Mouse (Mus musculus) limb, embryonic 10.5 days (tissue): Measurements from ENCODE around the gene Grb10. TPM values are rescaled to one million over a fixed set of nuclear protein-coding genes. Genes with fewer than 3 reads are reported as not detected.

Source experiments
- DNase-seq: peaks from one replicate; pipeline ENCODE4 v3.0.0-alpha.2; 2017; ENCODE audit warnings: low spot score
- H3K27ac ChIP-seq: fragments of 300-500 bp; sonication (generic); 2 replicates; pipeline ENCODE4 v1.5.1; 2016; ENCODE audit warnings: mild to moderate bottlenecking
- H3K27me3 ChIP-seq: fragments of 300-500 bp; sonication (generic); 2 replicates; pipeline ENCODE4 v1.6.1; 2016; ENCODE audit warnings: low read depth, mild to moderate bottlenecking; ENCODE audit not compliant: poor library complexity, severe bottlenecking
- H3K36me3 ChIP-seq: fragments of 300-500 bp; sonication (generic); 2 replicates; pipeline ENCODE4 v1.6.1; 2016; ENCODE audit warnings: mild to moderate bottlenecking, moderate library complexity
- H3K4me1 ChIP-seq: fragments of 300-500 bp; sonication (generic); 2 replicates; pipeline ENCODE4 v1.6.1; 2016
- H3K4me3 ChIP-seq: fragments of 300-500 bp; sonication (generic); 2 replicates; pipeline ENCODE4 v1.5.1; 2016; ENCODE audit warnings: mild to moderate bottlenecking, moderate library complexity
- H3K9me3 ChIP-seq: fragments of 300-500 bp; sonication (generic); replicated peaks from 2 replicates; pipeline ENCODE4 v1.6.1; 2016; ENCODE audit warnings: mild to moderate bottlenecking
- WGBS: fragments of 180-500 bp; shearing (Covaris S2); methylation state at CpG from one replicate; pipeline ENCODE4 v1.1.7; 2016; 5-methylcytosine and 5-hydroxymethylcytosine counted together
- polyA plus RNA-seq: library from polyadenylated mRNA; unstranded; fragments of >200 nt; fragmentation: Nextera tagmentation; extraction: Ambion mirVana; gene quantifications from 2 replicates; pipeline ENCODE4 v1.2.1, GENCODE M21; 2016

The Grb10 gene
- polyA plus RNA-seq, 1 experiment from 2014 or later: 593 TPM

- WGBS: 70% methylated on average over 6 of the region's 6 CpGs
- Histone ChIP-seq H3K4me3 (no peak overlapping the region), H3K4me1 (0 out of 2 replicates have a peak, but pooled peaks cover 6% of the 10 kb centered on the region), H3K27ac (0 out of 2 replicates have a peak overlapping the region, but pooled peaks have one; percentile 97), H3K27me3 (peaks cover 89% of the 10 kb centered on the region), H3K9me3 (no peaks in the 10 kb centered on the region), H3K36me3 (peaks cover 11% of the 10 kb centered on the region)
- no peak for DNase-seq
Measured at GRCm38 (mm10) chr11:12039748-12040147, 1.3 kb upstream of the Grb10 start.

- H3K4me3 ChIP-seq: peak overlapping the region; percentile 70; the same call in 1 of the 2 replicates
- H3K36me3 ChIP-seq: peaks cover 11% of the 10 kb centered on the region
- H3K9me3 ChIP-seq: no peaks in the 10 kb centered on the region
- peak; percentile 62 for DNase-seq
- H3K27ac ChIP-seq: peak overlapping the region; percentile 97
- H3K4me1 ChIP-seq: 0 out of 2 replicates have a peak, but pooled peaks cover 6% of the 10 kb centered on the region
- 25% methylated on average over 3 of the region's 3 CpGs for WGBS
- H3K27me3 ChIP-seq: peaks cover 95% of the 10 kb centered on the region
Measured at GRCm38 (mm10) chr11:12039098-12039497, 615 bp upstream of the Grb10 start.

GRCm38 (mm10) chr11:12037689-12038469, 604 bp downstream of the Grb10 start:
- H3K27me3 ChIP-seq: peaks cover 100% of the 10 kb centered on the region
- no peaks in the 10 kb centered on the region for H3K9me3 ChIP-seq
- WGBS: 7% methylated on average over 48 of the region's 48 CpGs
- H3K36me3 ChIP-seq: peaks cover 12% of the 10 kb centered on the region
- H3K27ac ChIP-seq: peak overlapping the region; percentile 97
- DNase-seq: peak; percentile 73
- peaks cover 10% of the 10 kb centered on the region; the same call in 1 of the 2 replicates for H3K4me1 ChIP-seq
- peak overlapping the region; percentile 70 for H3K4me3 ChIP-seq

- 1% methylated on average over 80 of the region's 93 CpGs for WGBS
- Histone ChIP-seq H3K4me1 (peaks cover 14% of the 10 kb centered on the region; the same call in 1 of the 2 replicates), H3K27me3 (peaks cover 100% of the 10 kb centered on the region), H3K9me3 (no peaks in the 10 kb centered on the region), H3K36me3 (peaks cover 17% of the 10 kb centered on the region), H3K4me3 (peak overlapping the region; percentile 70), H3K27ac (peak overlapping the region; percentile 97)
- peak; percentile 81 for DNase-seq
Measured at GRCm38 (mm10) chr11:12037075-12037686, 1.3 kb downstream of the Grb10 start.

GRCm38 (mm10) chr11:12035916-12036910, 2.3 kb downstream of the Grb10 start:
- Histone ChIP-seq H3K36me3 (peaks cover 25% of the 10 kb centered on the region), H3K4me3 (peak overlapping the region; percentile 70), H3K9me3 (no peaks in the 10 kb centered on the region), H3K4me1 (peaks cover 14% of the 10 kb centered on the region; the same call in 1 of the 2 replicates), H3K27ac (peak overlapping the region; percentile 97), H3K27me3 (peaks cover 100% of the 10 kb centered on the region)
- WGBS: 3% methylated on average over 57 of the region's 65 CpGs
- DNase-seq: peak; percentile 54

- no peaks in the 10 kb centered on the region for H3K9me3 ChIP-seq
- H3K27me3 ChIP-seq: peaks cover 100% of the 10 kb centered on the region
- peak overlapping the region; percentile 97 for H3K27ac ChIP-seq
- H3K36me3 ChIP-seq: peaks cover 30% of the 10 kb centered on the region
- DNase-seq: peak; percentile 46
- H3K4me1 ChIP-seq: peaks cover 14% of the 10 kb centered on the region; the same call in 1 of the 2 replicates
- WGBS: 6% methylated on average over 12 of the region's 12 CpGs
- peak overlapping the region; percentile 70 for H3K4me3 ChIP-seq
Measured at GRCm38 (mm10) chr11:12035324-12035723, 3.2 kb downstream of the Grb10 start.

GRCm38 (mm10) chr11:12034781-12035180, 3.7 kb downstream of the Grb10 start:
- peak overlapping the region; percentile 70 for H3K4me3 ChIP-seq
- 48% methylated on average over 4 of the region's 4 CpGs for WGBS
- peaks cover 35% of the 10 kb centered on the region for H3K36me3 ChIP-seq
- H3K9me3 ChIP-seq: no peaks in the 10 kb centered on the region
- peak overlapping the region; percentile 97 for H3K27ac ChIP-seq
- H3K4me1 ChIP-seq: peaks cover 14% of the 10 kb centered on the region; the same call in 1 of the 2 replicates
- peaks cover 100% of the 10 kb centered on the region for H3K27me3 ChIP-seq
- DNase-seq: no peak

GRCm38 (mm10) chr11:12034371-12034770, 4.1 kb downstream of the Grb10 start:
- H3K4me1 ChIP-seq: peaks cover 13% of the 10 kb centered on the region; the same call in 1 of the 2 replicates
- WGBS: 42% methylated on average over 5 of the region's 5 CpGs
- DNase-seq: no peak
- peak overlapping the region; percentile 70 for H3K4me3 ChIP-seq
- no peaks in the 10 kb centered on the region for H3K9me3 ChIP-seq
- peak overlapping the region; percentile 97 for H3K27ac ChIP-seq
- peaks cover 39% of the 10 kb centered on the region for H3K36me3 ChIP-seq
- peaks cover 100% of the 10 kb centered on the region for H3K27me3 ChIP-seq

- H3K4me1 ChIP-seq: peaks cover 8% of the 10 kb centered on the region; the same call in 1 of the 2 replicates
- peaks cover 54% of the 10 kb centered on the region for H3K36me3 ChIP-seq
- 0 out of 2 replicates have a peak, but pooled peaks cover 5% of the 10 kb centered on the region for H3K9me3 ChIP-seq
- no peak overlapping the region for H3K27ac ChIP-seq
- peak overlapping the region; percentile 70 for H3K4me3 ChIP-seq
- WGBS: 31% methylated on average over 5 of the region's 5 CpGs
- H3K27me3 ChIP-seq: peaks cover 100% of the 10 kb centered on the region
- no peak for DNase-seq
Measured at GRCm38 (mm10) chr11:12032831-12033230, 5.7 kb downstream of the Grb10 start.

- Histone ChIP-seq H3K36me3 (peaks cover 100% of the 10 kb centered on the region), H3K4me3 (peak overlapping the region; percentile 30), H3K4me1 (no peaks in the 10 kb centered on the region), H3K9me3 (peaks cover 24% of the 10 kb centered on the region), H3K27ac (no peak overlapping the region), H3K27me3 (peaks cover 99% of the 10 kb centered on the region)
- WGBS: 66% methylated on average over 17 of the region's 17 CpGs
- DNase-seq: no peak
Measured at GRCm38 (mm10) chr11:12026638-12027037, 11.8 kb downstream of the Grb10 start.

GRCm38 (mm10) chr11:12025756-12026593, 12.5 kb downstream of the Grb10 start:
- DNase-seq: peak; percentile 87
- Histone ChIP-seq H3K27ac (no peak overlapping the region), H3K9me3 (peaks cover 24% of the 10 kb centered on the region), H3K4me1 (no peaks in the 10 kb centered on the region), H3K4me3 (peak overlapping the region; percentile 30), H3K36me3 (peaks cover 100% of the 10 kb centered on the region), H3K27me3 (peaks cover 99% of the 10 kb centered on the region)
- 66% methylated on average over 108 of the region's 108 CpGs for WGBS
